Mouse (Mus musculus) small intestine, adult 2 months (tissue): ENCODE data around the gene Dnajc22.

Source experiments
- CTCF ChIP-seq: fragments of 200-500 bp; IDR thresholded peaks from 2 replicates; pipeline ENCODE4 v1.5.1; 2012; ENCODE audit warnings: low read depth, mild to moderate bottlenecking, control low read depth, inconsistent platforms, low read length, moderate library complexity, mixed read lengths; ENCODE audit not compliant: insufficient replicate concordance, insufficient read length; ENCODE audit errors: extremely low read depth
- POLR2A ChIP-seq: fragments of 200-500 bp; IDR thresholded peaks from 2 replicates; pipeline ENCODE4 v1.6.1; 2012; ENCODE audit warnings: low read depth, mild to moderate bottlenecking, control low read depth, inconsistent platforms, low read length, moderate library complexity

GRCm38 (mm10) chr15:99126081-99126815, 33.3 kb downstream of the Dnajc22 start:
- TF ChIP-seq CTCF: no peak
- no peak; the same call in none of the 2 replicates for TF ChIP-seq POLR2A
